Mouse (Mus musculus): Measurements from ENCODE around the gene Nr1d1. TPM values are rescaled to one million over a fixed set of nuclear protein-coding genes. Genes with fewer than 3 reads are reported as not detected.

Gene Nr1d1
- polyA plus RNA-seq, 1 experiment from 2014 or later = 0.69 TPM

GRCm38 (mm10) chr11:98749716-98750115 lies 25.4 kb downstream of the Nr1d1 start:
- no peaks in the 10 kb centered on the region for H3K27me3 ChIP-seq (ENCODE audit: control insufficient read depth, insufficient read depth, low read length)
- peaks cover 22% of the 10 kb centered on the region for H3K4me1 ChIP-seq (ENCODE audit: control insufficient read depth, insufficient read depth, low read length)
- ATAC-seq (replicated peaks; ENCODE audit: insufficient number of reproducible peaks, low FRiP score, low TSS enrichment, low read depth) (no peak), DNase-seq (ENCODE audit: low spot score) (no peak)
- no peaks in the 10 kb centered on the region for H3K36me3 ChIP-seq (replicated peaks; ENCODE audit: control insufficient read depth, insufficient read depth, low read depth, low read length)
- H3K27ac ChIP-seq (replicated peaks; ENCODE audit: low read depth, low read length) = no peak overlapping the region
- H3K4me2 ChIP-seq (ENCODE audit: low read depth, low read length) = no peak overlapping the region
- WGBS = 56% methylated on average over 5 of the region's 5 CpGs
- no peaks in the 10 kb centered on the region for H3K9me3 ChIP-seq (replicated peaks; ENCODE audit: control insufficient read depth, low read length)
- peak overlapping the region; percentile 22; the same call in 1 of the 2 replicates for H3K9ac ChIP-seq (replicated peaks; ENCODE audit: low read length)
- no peak overlapping the region for H3K4me3 ChIP-seq (ENCODE audit: low read depth, low read length)

DNA sequence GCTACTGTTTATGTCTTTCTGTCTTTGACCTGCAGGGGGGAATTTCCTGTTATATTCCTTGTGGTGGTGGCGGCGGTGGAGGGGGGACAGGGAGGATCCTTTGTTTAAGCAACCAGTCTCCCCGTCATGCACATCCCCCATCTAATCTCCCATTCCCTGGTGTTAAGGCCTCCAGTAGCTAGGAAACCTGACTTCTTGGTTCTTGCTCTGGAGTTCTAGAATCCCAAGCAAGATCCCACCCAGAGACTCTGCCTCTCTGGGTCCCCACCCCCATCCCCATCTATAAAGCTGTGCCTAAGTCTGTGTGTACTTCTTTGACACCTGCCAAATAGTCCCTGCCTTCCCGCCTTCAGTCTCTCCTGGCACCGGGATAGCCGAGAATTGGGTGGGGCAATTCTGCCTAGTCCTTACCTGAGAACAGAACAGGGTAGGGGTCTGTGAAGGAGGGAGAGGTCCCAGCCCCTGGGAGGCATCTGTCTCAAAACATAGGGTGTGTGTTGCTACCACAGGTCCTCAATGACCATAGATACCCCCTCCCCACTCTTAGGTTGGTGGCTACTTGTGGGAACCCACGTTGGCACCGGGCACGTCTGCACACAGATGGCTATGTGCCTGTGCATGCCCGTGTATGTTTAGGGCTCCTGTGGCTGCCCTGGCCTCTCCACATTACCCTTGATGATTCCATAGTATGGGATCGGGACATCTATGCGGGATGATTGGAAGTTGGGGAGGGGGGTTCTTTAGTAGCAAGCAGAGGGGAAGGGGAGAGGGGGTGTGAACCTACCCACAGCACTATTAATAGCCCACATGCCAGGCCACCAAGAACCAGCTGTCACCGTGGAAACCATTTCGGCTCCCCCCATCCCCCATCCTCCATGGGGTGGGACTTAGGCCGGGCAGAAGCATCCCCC lies 26.4 kb downstream of the Nr1d1 start:
- H3K4me3 ChIP-seq (ENCODE audit: low read depth, low read length) = no peak overlapping the region
- 30% methylated on average over 15 of the region's 15 CpGs for WGBS
- H3K27ac ChIP-seq (replicated peaks; ENCODE audit: low read depth, low read length) = no peak overlapping the region
- 0 out of 2 replicates have a peak overlapping the region, but pooled peaks have one; percentile 23 for H3K4me2 ChIP-seq (ENCODE audit: low read depth, low read length)
- no peaks in the 10 kb centered on the region for H3K36me3 ChIP-seq (replicated peaks; ENCODE audit: control insufficient read depth, insufficient read depth, low read depth, low read length)
- DNase-seq (ENCODE audit: low spot score) (peak; percentile 36), ATAC-seq (replicated peaks; ENCODE audit: insufficient number of reproducible peaks, low FRiP score, low TSS enrichment, low read depth) (no peak)
- H3K4me1 ChIP-seq (ENCODE audit: control insufficient read depth, insufficient read depth, low read length) = peaks cover 24% of the 10 kb centered on the region
- no peak overlapping the region for H3K9ac ChIP-seq (replicated peaks; ENCODE audit: low read length)
- H3K9me3 ChIP-seq (replicated peaks; ENCODE audit: control insufficient read depth, low read length) = no peaks in the 10 kb centered on the region
- no peaks in the 10 kb centered on the region for H3K27me3 ChIP-seq (ENCODE audit: control insufficient read depth, insufficient read depth, low read length)

DNA sequence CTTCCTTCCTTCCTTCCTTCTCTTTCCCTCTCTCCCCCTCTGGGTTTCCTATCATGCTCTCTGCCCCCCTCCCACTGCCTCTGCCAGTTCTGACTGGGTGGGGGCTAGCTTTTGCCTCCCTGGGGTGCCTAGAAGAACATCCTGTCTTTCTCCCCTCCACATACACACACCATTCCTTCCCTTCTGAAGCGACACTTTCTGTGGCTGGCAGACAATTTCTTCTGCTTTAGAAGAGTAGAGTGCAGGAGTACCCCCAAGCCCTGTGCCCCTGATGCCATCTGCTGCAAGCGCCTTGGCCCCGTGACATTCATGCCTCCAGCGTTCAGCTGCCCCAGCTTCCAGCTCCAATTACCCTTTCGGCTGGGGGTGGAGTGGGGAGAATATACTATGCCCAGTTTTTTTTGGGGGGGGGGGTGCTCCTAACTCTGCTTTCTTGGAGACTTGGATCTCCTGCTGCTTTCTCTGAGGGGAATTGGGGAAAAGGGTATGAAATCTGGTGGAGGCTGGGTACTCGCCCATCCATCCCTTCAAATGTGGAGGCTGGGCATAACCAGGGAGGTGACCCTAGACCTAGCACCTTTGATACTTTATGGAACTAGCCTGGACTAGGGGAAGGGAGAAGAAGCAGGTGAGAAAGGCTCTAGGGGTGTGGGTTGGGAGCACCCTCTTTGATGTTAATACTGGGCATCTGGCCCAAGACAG lies 27.2 kb downstream of the Nr1d1 start:
- Histone ChIP-seq H3K9me3 (replicated peaks; ENCODE audit: control insufficient read depth, low read length) (no peaks in the 10 kb centered on the region), H3K4me2 (ENCODE audit: low read depth, low read length) (peak overlapping the region; percentile 19), H3K9ac (replicated peaks; ENCODE audit: low read length) (peak overlapping the region; percentile 34), H3K4me3 (ENCODE audit: low read depth, low read length) (no peak overlapping the region), H3K36me3 (replicated peaks; ENCODE audit: control insufficient read depth, insufficient read depth, low read depth, low read length) (no peaks in the 10 kb centered on the region), H3K4me1 (ENCODE audit: control insufficient read depth, insufficient read depth, low read length) (peaks cover 29% of the 10 kb centered on the region), H3K27ac (replicated peaks; ENCODE audit: low read depth, low read length) (0 out of 2 replicates have a peak overlapping the region, but pooled peaks have one; percentile 41), H3K27me3 (ENCODE audit: control insufficient read depth, insufficient read depth, low read length) (no peaks in the 10 kb centered on the region)
- 17% methylated on average over 6 of the region's 6 CpGs for WGBS
- DNase-seq (ENCODE audit: low spot score) (no peak), ATAC-seq (replicated peaks; ENCODE audit: insufficient number of reproducible peaks, low FRiP score, low TSS enrichment, low read depth) (no peak)

DNA sequence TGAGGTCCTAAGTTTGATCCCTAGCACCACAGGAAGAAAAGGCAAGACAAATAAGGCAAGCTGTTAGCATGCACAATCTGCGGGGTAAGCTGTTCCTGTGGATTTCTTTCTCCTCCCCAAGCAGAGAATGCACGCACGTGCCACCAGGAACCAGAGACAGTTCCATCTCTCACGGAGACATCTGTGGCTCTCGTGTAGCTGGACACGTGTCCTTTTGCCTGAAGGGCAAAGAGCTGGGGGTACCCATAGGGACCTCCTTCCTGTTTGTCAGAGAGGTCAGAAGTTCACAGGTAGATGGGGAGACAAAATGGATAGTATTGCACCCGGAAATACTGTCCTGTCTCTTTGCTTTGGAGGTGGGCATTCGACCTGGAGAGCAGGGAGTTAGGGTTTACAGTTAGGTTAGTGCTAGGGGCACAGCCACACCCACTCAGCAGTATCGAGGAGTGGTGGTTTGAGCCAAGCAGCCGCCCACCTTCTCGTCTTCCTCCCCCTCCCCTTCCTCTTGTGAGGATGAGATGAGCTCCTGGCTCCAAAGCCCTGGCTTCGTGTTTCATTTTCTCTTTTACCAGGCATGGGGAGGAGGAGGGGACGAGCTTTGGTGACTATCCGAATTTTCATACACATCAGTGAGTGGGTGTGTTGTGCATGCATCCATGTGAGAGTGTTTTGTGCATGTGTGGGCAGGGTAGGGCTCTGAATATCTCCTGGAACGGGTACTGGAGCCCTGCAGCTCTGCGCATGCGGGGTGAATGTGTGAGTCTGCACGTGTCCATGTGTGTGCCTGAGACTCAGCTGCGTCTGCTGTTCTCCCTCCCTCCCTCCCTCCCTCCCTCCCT lies 28.1 kb downstream of the Nr1d1 start:
- DNase-seq (ENCODE audit: low spot score) = peak; percentile 83
- ATAC-seq (replicated peaks; ENCODE audit: insufficient number of reproducible peaks, low FRiP score, low TSS enrichment, low read depth) = peak; percentile 63; the same call in 1 of the 2 replicates
- Histone ChIP-seq H3K36me3 (replicated peaks; ENCODE audit: control insufficient read depth, insufficient read depth, low read depth, low read length) (no peaks in the 10 kb centered on the region), H3K4me1 (ENCODE audit: control insufficient read depth, insufficient read depth, low read length) (peaks cover 29% of the 10 kb centered on the region), H3K27ac (replicated peaks; ENCODE audit: low read depth, low read length) (no peak overlapping the region), H3K4me3 (ENCODE audit: low read depth, low read length) (0 out of 2 replicates have a peak overlapping the region, but pooled peaks have one; percentile 6), H3K4me2 (ENCODE audit: low read depth, low read length) (peak overlapping the region; percentile 43), H3K9me3 (replicated peaks; ENCODE audit: control insufficient read depth, low read length) (no peaks in the 10 kb centered on the region), H3K9ac (replicated peaks; ENCODE audit: low read length) (peak overlapping the region; percentile 2; the same call in 1 of the 2 replicates), H3K27me3 (ENCODE audit: control insufficient read depth, insufficient read depth, low read length) (no peaks in the 10 kb centered on the region)
- 7% methylated on average over 19 of the region's 19 CpGs for WGBS

DNA sequence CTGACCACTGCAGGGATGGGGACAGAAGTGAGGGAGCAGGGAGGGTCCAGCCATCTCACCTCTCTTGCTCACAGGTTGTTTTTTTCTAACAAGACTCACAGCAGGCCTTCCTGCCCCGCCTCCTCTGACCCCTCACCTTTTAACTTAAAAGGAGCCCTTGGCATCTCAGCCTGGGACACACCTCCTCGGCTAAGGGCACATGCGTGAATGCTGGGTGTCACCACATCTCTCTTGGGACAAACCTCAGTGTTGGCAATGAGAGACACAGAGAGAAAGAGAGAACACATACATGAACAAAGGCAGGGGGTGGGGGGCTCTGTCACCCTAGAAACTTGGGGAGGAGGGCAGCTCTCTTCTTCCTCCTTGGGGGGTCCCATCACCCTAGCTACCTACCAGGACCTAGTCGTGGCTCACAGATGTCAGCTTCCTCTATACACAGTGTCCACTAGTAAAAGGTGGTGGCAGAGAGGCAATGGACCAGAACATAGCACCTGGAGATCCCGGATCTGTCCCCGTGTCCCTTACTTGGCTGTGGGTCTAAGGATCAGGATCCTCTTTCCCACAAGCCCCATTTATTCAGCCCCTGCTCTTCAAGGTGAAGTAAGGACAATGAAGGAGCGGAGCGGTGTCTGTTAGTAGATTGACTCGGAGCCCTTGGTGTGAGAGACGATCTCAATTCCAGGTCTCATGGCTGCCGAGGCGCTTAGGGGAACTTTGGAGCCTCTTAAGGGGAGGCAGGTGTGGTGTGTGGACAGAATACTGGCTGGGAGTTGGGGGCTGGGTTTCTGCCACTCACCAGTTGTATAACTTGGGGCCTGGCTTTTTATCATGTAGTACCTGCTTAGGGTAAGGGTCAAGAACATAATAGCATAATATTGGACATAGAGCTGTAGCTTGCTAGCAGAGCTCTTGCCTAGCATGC lies 28.9 kb downstream of the Nr1d1 start:
- Histone ChIP-seq H3K9ac (replicated peaks; ENCODE audit: low read length) (peak overlapping the region; percentile 25; the same call in 1 of the 2 replicates), H3K9me3 (replicated peaks; ENCODE audit: control insufficient read depth, low read length) (no peaks in the 10 kb centered on the region), H3K4me1 (ENCODE audit: control insufficient read depth, insufficient read depth, low read length) (peaks cover 29% of the 10 kb centered on the region), H3K27me3 (ENCODE audit: control insufficient read depth, insufficient read depth, low read length) (no peaks in the 10 kb centered on the region), H3K36me3 (replicated peaks; ENCODE audit: control insufficient read depth, insufficient read depth, low read depth, low read length) (no peaks in the 10 kb centered on the region), H3K4me2 (ENCODE audit: low read depth, low read length) (no peak overlapping the region), H3K27ac (replicated peaks; ENCODE audit: low read depth, low read length) (no peak overlapping the region), H3K4me3 (ENCODE audit: low read depth, low read length) (no peak overlapping the region)
- ATAC-seq (replicated peaks; ENCODE audit: insufficient number of reproducible peaks, low FRiP score, low TSS enrichment, low read depth) = no peak
- no peak for DNase-seq (ENCODE audit: low spot score)
- 46% methylated on average over 12 of the region's 12 CpGs for WGBS

- Histone ChIP-seq H3K4me2 (ENCODE audit: low read depth, low read length) (peak overlapping the region; percentile 77), H3K9ac (replicated peaks; ENCODE audit: low read length) (peak overlapping the region; percentile 36), H3K27me3 (ENCODE audit: control insufficient read depth, insufficient read depth, low read length) (no peaks in the 10 kb centered on the region), H3K4me1 (ENCODE audit: control insufficient read depth, insufficient read depth, low read length) (peaks cover 36% of the 10 kb centered on the region), H3K4me3 (ENCODE audit: low read depth, low read length) (no peak overlapping the region), H3K9me3 (replicated peaks; ENCODE audit: control insufficient read depth, low read length) (no peaks in the 10 kb centered on the region), H3K27ac (replicated peaks; ENCODE audit: low read depth, low read length) (no peak overlapping the region; the same call in 1 of the 2 replicates), H3K36me3 (replicated peaks; ENCODE audit: control insufficient read depth, insufficient read depth, low read depth, low read length) (no peaks in the 10 kb centered on the region)
- 34% methylated on average over 7 of the region's 7 CpGs for WGBS
- DNase-seq (ENCODE audit: low spot score) = no peak
- no peak for ATAC-seq (replicated peaks; ENCODE audit: insufficient number of reproducible peaks, low FRiP score, low TSS enrichment, low read depth)
Measured at GRCm38 (mm10) chr11:98744456-98745019, 30.6 kb downstream of the Nr1d1 start.

Data from embryonic facial prominence, embryonic 11.5 days (tissue).